14 mouse cellular contexts compared by ENCODE assay signal in the genomic region with DNA sequence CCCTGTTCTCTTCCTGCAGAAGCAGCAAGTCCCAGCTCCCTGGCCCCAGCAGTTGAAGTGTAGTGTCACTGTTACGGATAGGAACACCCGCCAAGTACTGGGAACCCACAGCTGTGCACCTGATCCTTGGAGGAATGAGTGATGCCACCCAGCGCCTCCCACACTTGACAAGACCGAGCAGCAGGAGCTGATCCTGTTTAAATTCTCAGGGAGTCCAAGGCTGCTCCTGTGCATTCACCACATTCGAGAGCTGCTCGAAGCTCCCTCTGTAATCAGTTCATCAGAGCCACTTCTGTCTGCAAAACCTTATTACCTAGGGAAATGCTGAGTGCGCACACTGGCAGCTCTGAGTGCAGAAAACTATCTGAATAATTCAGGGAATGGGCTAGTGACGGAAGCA.
A peak's percentile ranks its signal among the peaks of the same experiment; 100 is the strongest.
DNase-seq lines count a peak whose midpoint lies in the region; ATAC-seq and TF ChIP-seq lines count a peak whose summit lies in the region.
"Had no signal": no experiment of that assay in that cellular context is flagged by ENCODE, and none has a peak within 500 bp of the region (broad histone marks: within the 10 kb centered on the region; RNA-seq: fewer than 3 reads in every experiment).

No protein-coding gene starts in this region.

- WGBS in lung, embryonic 15.5 days = 44% methylated on average over 8 of the region's 8 CpGs
- 61% methylated on average over 8 of the region's 8 CpGs for WGBS in hindbrain, embryonic 12.5 days
- 44% methylated on average over 8 of the region's 8 CpGs for WGBS in midbrain, postnatal 0 days
- 46% methylated on average over 8 of the region's 8 CpGs for WGBS in kidney, embryonic 14.5 days

- H3K9ac ChIP-seq in lung, embryonic 15.5 days = no peak overlapping the region
- H3K9ac ChIP-seq in hindbrain, embryonic 12.5 days = no peak overlapping the region
- H3K9ac ChIP-seq in midbrain, postnatal 0 days (replicated peaks; ENCODE audit: low read length, poor library complexity, severe bottlenecking) = no peak overlapping the region
- H3K9ac ChIP-seq in kidney, embryonic 14.5 days (ENCODE audit: low read depth, low read length) = no peak overlapping the region
- H3K9ac ChIP-seq: embryonic facial prominence, embryonic 15.5 days; liver, embryonic 13.5 days had no signal

- TF ChIP-seq CTCF in brain, embryonic 14.5 days (IDR thresholded peaks at IDR 0.05; ENCODE audit: borderline replicate concordance, extremely low read depth, insufficient read depth, insufficient read length) = no peak
- TF ChIP-seq CTCF in midbrain, postnatal 0 days (IDR thresholded peaks at IDR 0.05) = no peak

- TF ChIP-seq POLR2A in brain, embryonic 14.5 days (IDR thresholded peaks at IDR 0.05; ENCODE audit: borderline replicate concordance, extremely low read depth, insufficient read depth, insufficient read length, poor library complexity, severe bottlenecking) = no peak

- H3K4me3 ChIP-seq in lung, embryonic 15.5 days = no peak overlapping the region
- H3K4me3 ChIP-seq in hindbrain, embryonic 12.5 days = no peak overlapping the region
- no peak overlapping the region for H3K4me3 ChIP-seq in midbrain, postnatal 0 days (ENCODE audit: low read depth, low read length)
- H3K4me3 ChIP-seq in kidney, embryonic 14.5 days (ENCODE audit: low read length) = no peak overlapping the region
- H3K4me3 ChIP-seq: embryonic facial prominence, embryonic 15.5 days; liver, embryonic 13.5 days had no signal

- H3K27ac ChIP-seq in lung, embryonic 15.5 days = no peak overlapping the region
- H3K27ac ChIP-seq in hindbrain, embryonic 12.5 days = peak overlapping the region; percentile 46; the same call in 1 of the 2 replicates
- 0 out of 2 replicates have a peak overlapping the region, but pooled peaks have one; percentile 18 for H3K27ac ChIP-seq in midbrain, postnatal 0 days (ENCODE audit: low read depth, low read length)
- H3K27ac ChIP-seq in kidney, embryonic 14.5 days (ENCODE audit: low read depth, low read length) = no peak overlapping the region
- H3K27ac ChIP-seq: embryonic facial prominence, embryonic 15.5 days; liver, embryonic 13.5 days had no signal

- H3K4me2 ChIP-seq in lung, embryonic 15.5 days = no peak overlapping the region
- H3K4me2 ChIP-seq in hindbrain, embryonic 12.5 days (replicated peaks) = no peak overlapping the region
- H3K4me2 ChIP-seq in midbrain, postnatal 0 days (ENCODE audit: low read depth, low read length, poor library complexity, severe bottlenecking) = no peak overlapping the region
- H3K4me2 ChIP-seq in kidney, embryonic 14.5 days (replicated peaks; ENCODE audit: low read depth, low read length) = no peak overlapping the region
- H3K4me2 ChIP-seq: embryonic facial prominence, embryonic 15.5 days; liver, embryonic 13.5 days had no signal

- peaks cover 29% of the 10 kb centered on the region for H3K4me1 ChIP-seq in lung, embryonic 15.5 days
- peaks cover 53% of the 10 kb centered on the region for H3K4me1 ChIP-seq in hindbrain, embryonic 12.5 days
- peaks cover 14% of the 10 kb centered on the region; the same call in 1 of the 2 replicates for H3K4me1 ChIP-seq in midbrain, postnatal 0 days (ENCODE audit: insufficient read depth, low read length)
- peaks cover 15% of the 10 kb centered on the region for H3K4me1 ChIP-seq in kidney, embryonic 14.5 days (ENCODE audit: control insufficient read depth, insufficient read depth, low read length)

- no peak for DNase-seq in lung, postnatal 4 days
- DNase-seq in brain, embryonic 14.5 days (ENCODE audit: low read depth) = peak; percentile 64
- DNase-seq in midbrain, postnatal 0 days (ENCODE audit: low spot score) = no peak
- DNase-seq in gastrocnemius, adult 18-20 months (ENCODE audit: low spot score) = no peak
- DNase-seq: cerebellum, postnatal 36 days; gastrocnemius, postnatal 10 days; kidney, adult 8-10 months; liver, embryonic 13.5 days; thymus, postnatal 36 days had no signal

- no peaks in the 10 kb centered on the region for H3K27me3 ChIP-seq in lung, embryonic 15.5 days
- H3K27me3 ChIP-seq in hindbrain, embryonic 12.5 days = no peaks in the 10 kb centered on the region
- H3K27me3 ChIP-seq in midbrain, postnatal 0 days (ENCODE audit: insufficient read depth, low read length) = no peaks in the 10 kb centered on the region
- H3K27me3 ChIP-seq in kidney, embryonic 14.5 days (ENCODE audit: control insufficient read depth, insufficient read depth, low read length) = no peaks in the 10 kb centered on the region
- H3K27me3 ChIP-seq: embryonic facial prominence, embryonic 15.5 days; liver, embryonic 13.5 days had no signal

- ATAC-seq in lung, embryonic 15.5 days (ENCODE audit: borderline replicate concordance, extremely low read depth, low FRiP score, low TSS enrichment) = peak; percentile 37; the same call in 1 of the 2 replicates
- ATAC-seq in hindbrain, embryonic 12.5 days (ENCODE audit: low FRiP score) = no peak
- no peak for ATAC-seq in midbrain, postnatal 0 days (ENCODE audit: low FRiP score)
- ATAC-seq in kidney, embryonic 14.5 days (ENCODE audit: low FRiP score, low TSS enrichment) = no peak
- ATAC-seq: activated CD4-positive, CD25-positive, alpha-beta regulatory T cell, adult 4 months had no signal

- no peaks in the 10 kb centered on the region for H3K9me3 ChIP-seq in lung, embryonic 15.5 days
- H3K9me3 ChIP-seq in hindbrain, embryonic 12.5 days (replicated peaks) = no peaks in the 10 kb centered on the region
- no peaks in the 10 kb centered on the region for H3K9me3 ChIP-seq in midbrain, postnatal 0 days (ENCODE audit: low read length)
- H3K9me3 ChIP-seq in kidney, embryonic 14.5 days (ENCODE audit: control insufficient read depth, low read length) = no peaks in the 10 kb centered on the region
- H3K9me3 ChIP-seq: embryonic facial prominence, embryonic 15.5 days; liver, embryonic 13.5 days had no signal

- H3K36me3 ChIP-seq in lung, embryonic 15.5 days = no peaks in the 10 kb centered on the region
- H3K36me3 ChIP-seq in hindbrain, embryonic 12.5 days = no peaks in the 10 kb centered on the region
- H3K36me3 ChIP-seq in midbrain, postnatal 0 days (ENCODE audit: insufficient read depth, low read length) = no peaks in the 10 kb centered on the region
- H3K36me3 ChIP-seq in kidney, embryonic 14.5 days (ENCODE audit: control insufficient read depth, insufficient read depth, low read length) = no peaks in the 10 kb centered on the region
- H3K36me3 ChIP-seq: embryonic facial prominence, embryonic 15.5 days; liver, embryonic 13.5 days had no signal

Comparison
In these comparisons a context has a peak if more than half of its experiments do, and no peak if none do; other contexts are left out.
1. H3K27ac ChIP-seq: peak in hindbrain, embryonic 12.5 days (single experiment) and midbrain, postnatal 0 days (single experiment); none in lung, embryonic 15.5 days (single experiment) and kidney, embryonic 14.5 days (single experiment).